Mouse (Mus musculus): ENCODE results near the gene 1700016K19Rik.

GRCm38 (mm10) chr11:76045367-76045766 lies 45.7 kb downstream of the 1700016K19Rik start:
- TF ChIP-seq CTCF (IDR thresholded peaks at IDR 0.05; ENCODE audit: insufficient read depth, low read depth, low read length): no peak
- TF ChIP-seq POLR2A (IDR thresholded peaks at IDR 0.05; ENCODE audit: insufficient read depth, low read depth, low read length): no peak
